Mouse (Mus musculus): Measurements from ENCODE around the gene Smo. TPM values are rescaled to one million over a fixed set of nuclear protein-coding genes. Genes with fewer than 3 reads are reported as not detected.

The Smo gene
- polyA plus RNA-seq, 2 experiments: 2.2 to 5.0 TPM

GRCm38 (mm10) chr6:29712011-29712584 lies 23.2 kb upstream of the Smo start:
- H3K9ac ChIP-seq (replicated peaks): no peak overlapping the region
- H3K9me3 ChIP-seq (ENCODE audit: control insufficient read depth, low read length): no peaks in the 10 kb centered on the region
- peaks cover 90% of the 10 kb centered on the region for H3K36me3 ChIP-seq (replicated peaks; ENCODE audit: control insufficient read depth, insufficient read depth, low read depth)
- WGBS (ENCODE audit: insufficient replicate concordance): 52% methylated on average over 3 of the region's 3 CpGs
- DNase-seq (ENCODE audit: low read depth in 3 of 3, low spot score in 3 of 3) (no peak), ATAC-seq (ENCODE audit: insufficient read depth) (peak; percentile 16; the same call in 1 of the 2 replicates)
- no peaks in the 10 kb centered on the region for H3K27me3 ChIP-seq (ENCODE audit: control insufficient read depth, insufficient read depth, low read length)
- peak overlapping the region; percentile 35; the same call in 1 of the 2 replicates for H3K27ac ChIP-seq
- no peak overlapping the region for H3K4me3 ChIP-seq (ENCODE audit: insufficient read depth in 1 of 2, low read depth in 2 of 2, low read length in 2 of 2)
- H3K4me1 ChIP-seq (replicated peaks; ENCODE audit: control insufficient read depth in 2 of 2, insufficient read depth in 2 of 2, low read length in 1 of 2): no peaks in the 10 kb centered on the region; a peak in 1 of 4 replicates
- H3K4me2 ChIP-seq (ENCODE audit: low read depth): no peak overlapping the region
- TF ChIP-seq EP300 (IDR thresholded peaks at IDR 0.05; ENCODE audit: low read depth) (no peak), CTCF (IDR thresholded peaks at IDR 0.05; ENCODE audit: low read depth) (peak; percentile 72)

GRCm38 (mm10) chr6:29716624-29717365 lies 18.5 kb upstream of the Smo start:
- no peak overlapping the region for H3K27ac ChIP-seq
- TF ChIP-seq EP300 (IDR thresholded peaks at IDR 0.05; ENCODE audit: low read depth): no peak
- TF ChIP-seq CTCF (IDR thresholded peaks at IDR 0.05; ENCODE audit: low read depth): no peak
- H3K27me3 ChIP-seq (ENCODE audit: control insufficient read depth, insufficient read depth, low read length): no peaks in the 10 kb centered on the region
- DNase-seq (ENCODE audit: low read depth in 3 of 3, low spot score in 3 of 3) (no peak), ATAC-seq (ENCODE audit: insufficient read depth) (no peak)
- no peaks in the 10 kb centered on the region; a peak in 1 of 4 replicates for H3K4me1 ChIP-seq (replicated peaks; ENCODE audit: control insufficient read depth in 2 of 2, insufficient read depth in 2 of 2, low read length in 1 of 2)
- 64% methylated on average over 10 of the region's 10 CpGs for WGBS (ENCODE audit: insufficient replicate concordance)
- H3K4me2 ChIP-seq (ENCODE audit: low read depth): no peak overlapping the region
- no peak overlapping the region for H3K4me3 ChIP-seq (ENCODE audit: insufficient read depth in 1 of 2, low read depth in 2 of 2, low read length in 2 of 2)
- no peaks in the 10 kb centered on the region for H3K9me3 ChIP-seq (ENCODE audit: control insufficient read depth, low read length)
- H3K9ac ChIP-seq (replicated peaks): no peak overlapping the region
- H3K36me3 ChIP-seq (replicated peaks; ENCODE audit: control insufficient read depth, insufficient read depth, low read depth): peaks cover 84% of the 10 kb centered on the region

- Histone ChIP-seq H3K4me3 (ENCODE audit: insufficient read depth in 1 of 2, low read depth in 2 of 2, low read length in 2 of 2) (no peak overlapping the region), H3K4me1 (replicated peaks; ENCODE audit: control insufficient read depth in 2 of 2, insufficient read depth in 2 of 2, low read length in 1 of 2) (no peaks in the 10 kb centered on the region; a peak in 1 of 4 replicates), H3K9me3 (ENCODE audit: control insufficient read depth, low read length) (no peaks in the 10 kb centered on the region), H3K27ac (no peak overlapping the region), H3K9ac (replicated peaks) (no peak overlapping the region), H3K27me3 (ENCODE audit: control insufficient read depth, insufficient read depth, low read length) (no peaks in the 10 kb centered on the region), H3K4me2 (ENCODE audit: low read depth) (no peak overlapping the region), H3K36me3 (replicated peaks; ENCODE audit: control insufficient read depth, insufficient read depth, low read depth) (peaks cover 77% of the 10 kb centered on the region)
- DNase-seq (ENCODE audit: low read depth in 3 of 3, low spot score in 3 of 3) (no peak), ATAC-seq (ENCODE audit: insufficient read depth) (no peak)
- TF ChIP-seq CTCF (IDR thresholded peaks at IDR 0.05; ENCODE audit: low read depth) (no peak), EP300 (IDR thresholded peaks at IDR 0.05; ENCODE audit: low read depth) (no peak)
- 72% methylated on average over 10 of the region's 10 CpGs for WGBS (ENCODE audit: insufficient replicate concordance)
Observed at GRCm38 (mm10) chr6:29717541-29717940, 17.8 kb upstream of the Smo start.

- 66% methylated on average over 14 of the region's 14 CpGs for WGBS (ENCODE audit: insufficient replicate concordance)
- H3K4me2 ChIP-seq (ENCODE audit: low read depth): no peak overlapping the region
- H3K9ac ChIP-seq (replicated peaks): no peak overlapping the region
- no peaks in the 10 kb centered on the region for H3K9me3 ChIP-seq (ENCODE audit: control insufficient read depth, low read length)
- ATAC-seq (ENCODE audit: insufficient read depth) (no peak), DNase-seq (ENCODE audit: low read depth in 3 of 3, low spot score in 3 of 3) (no peak)
- no peak for TF ChIP-seq CTCF (IDR thresholded peaks at IDR 0.05; ENCODE audit: low read depth)
- no peak for TF ChIP-seq EP300 (IDR thresholded peaks at IDR 0.05; ENCODE audit: low read depth)
- H3K27me3 ChIP-seq (ENCODE audit: control insufficient read depth, insufficient read depth, low read length): no peaks in the 10 kb centered on the region
- peaks cover 72% of the 10 kb centered on the region for H3K36me3 ChIP-seq (replicated peaks; ENCODE audit: control insufficient read depth, insufficient read depth, low read depth)
- H3K27ac ChIP-seq: no peak overlapping the region
- no peaks in the 10 kb centered on the region; a peak in 1 of 4 replicates for H3K4me1 ChIP-seq (replicated peaks; ENCODE audit: control insufficient read depth in 2 of 2, insufficient read depth in 2 of 2, low read length in 1 of 2)
- H3K4me3 ChIP-seq (ENCODE audit: insufficient read depth in 1 of 2, low read depth in 2 of 2, low read length in 2 of 2): no peak overlapping the region
Observed at GRCm38 (mm10) chr6:29717952-29718521, 17.3 kb upstream of the Smo start.

- Histone ChIP-seq H3K4me3 (ENCODE audit: insufficient read depth in 1 of 2, low read depth in 2 of 2, low read length in 2 of 2) (peak overlapping the region; percentile 2 to 18; a peak in 2 of 4 replicates), H3K27ac (no peak overlapping the region), H3K4me2 (ENCODE audit: low read depth) (peak overlapping the region; percentile 22; the same call in 1 of the 2 replicates), H3K9me3 (ENCODE audit: control insufficient read depth, low read length) (no peaks in the 10 kb centered on the region), H3K27me3 (ENCODE audit: control insufficient read depth, insufficient read depth, low read length) (no peaks in the 10 kb centered on the region), H3K36me3 (replicated peaks; ENCODE audit: control insufficient read depth, insufficient read depth, low read depth) (peaks cover 64% of the 10 kb centered on the region), H3K4me1 (replicated peaks; ENCODE audit: control insufficient read depth in 2 of 2, insufficient read depth in 2 of 2, low read length in 1 of 2) (no peaks in the 10 kb centered on the region; a peak in 1 of 4 replicates), H3K9ac (replicated peaks) (0 out of 2 replicates have a peak overlapping the region, but pooled peaks have one; percentile 9)
- no peak for TF ChIP-seq CTCF (IDR thresholded peaks at IDR 0.05; ENCODE audit: low read depth)
- no peak for TF ChIP-seq EP300 (IDR thresholded peaks at IDR 0.05; ENCODE audit: low read depth)
- DNase-seq (ENCODE audit: low read depth in 3 of 3, low spot score in 3 of 3): no peak
- no peak for ATAC-seq (ENCODE audit: insufficient read depth)
- 22% methylated on average over 15 of the region's 15 CpGs for WGBS (ENCODE audit: insufficient replicate concordance)
Observed at GRCm38 (mm10) chr6:29718894-29719329, 16.4 kb upstream of the Smo start.
